In genomic region chr4:62964844-62965496, GRCm38 (mm10) we compare ENCODE assay signal across 9 mouse cellular contexts. TPM values are rescaled to one million over a fixed set of nuclear protein-coding genes. Genes with fewer than 3 reads are reported as not detected.
A peak's percentile ranks its signal among the peaks of the same experiment; 100 is the strongest.
DNase-seq lines count a peak whose midpoint lies in the region; ATAC-seq lines count a peak whose summit lies in the region.
"Had no signal": no experiment of that assay in that cellular context is flagged by ENCODE, and none has a peak within 500 bp of the region (broad histone marks: within the 10 kb centered on the region; RNA-seq: fewer than 3 reads in every experiment).

No protein-coding gene starts in this region.

- peak overlapping the region; percentile 99 for H3K9ac ChIP-seq in intestine, embryonic 16.5 days (ENCODE audit: low read depth, low read length)
- H3K9ac ChIP-seq in neural tube, embryonic 11.5 days (ENCODE audit: low read length) = peak overlapping the region; percentile 100

- under 1% methylated on average over 48 of the region's 52 CpGs for WGBS in intestine, embryonic 16.5 days
- 3% methylated on average over 22 of the region's 52 CpGs for WGBS in neural tube, embryonic 11.5 days

- H3K4me2 ChIP-seq in intestine, embryonic 16.5 days (ENCODE audit: low read depth, low read length) = peak overlapping the region; percentile 83
- peak overlapping the region; percentile 57 for H3K4me2 ChIP-seq in neural tube, embryonic 11.5 days (ENCODE audit: low read depth)

- ATAC-seq in intestine, embryonic 16.5 days = peak; percentile 67
- peak; percentile 49 for ATAC-seq in neural tube, embryonic 11.5 days (ENCODE audit: insufficient read depth, low FRiP score, low TSS enrichment)
- ATAC-seq in megakaryocyte-erythroid progenitor cell, adult 5-6 weeks (replicated peaks; ENCODE audit: low FRiP score, low TSS enrichment, poor library complexity, severe bottlenecking) = no peak

- H3K4me1 ChIP-seq in intestine, embryonic 16.5 days (ENCODE audit: control insufficient read depth, insufficient read depth, low read length) = peaks cover 7% of the 10 kb centered on the region
- peaks cover 2% of the 10 kb centered on the region; the same call in 1 of the 2 replicates for H3K4me1 ChIP-seq in neural tube, embryonic 11.5 days (ENCODE audit: control insufficient read depth, insufficient read depth, low read length)

- H3K27ac ChIP-seq in intestine, embryonic 16.5 days (ENCODE audit: low read length) = peak overlapping the region; percentile 83
- H3K27ac ChIP-seq in neural tube, embryonic 11.5 days (ENCODE audit: low read depth, low read length) = peak overlapping the region; percentile 95

- H3K27me3 ChIP-seq in intestine, embryonic 16.5 days (replicated peaks; ENCODE audit: control insufficient read depth, insufficient read depth, low read length) = no peaks in the 10 kb centered on the region
- no peaks in the 10 kb centered on the region for H3K27me3 ChIP-seq in neural tube, embryonic 11.5 days (ENCODE audit: control insufficient read depth, insufficient read depth, low read length)

- no peaks in the 10 kb centered on the region for H3K36me3 ChIP-seq in intestine, embryonic 16.5 days (ENCODE audit: control insufficient read depth, insufficient read depth, low read length)
- H3K36me3 ChIP-seq in neural tube, embryonic 11.5 days (ENCODE audit: control insufficient read depth, insufficient read depth, low read length) = no peaks in the 10 kb centered on the region

- H3K4me3 ChIP-seq in intestine, embryonic 16.5 days (ENCODE audit: low read length) = peak overlapping the region; percentile 91
- H3K4me3 ChIP-seq in neural tube, embryonic 11.5 days (ENCODE audit: low read depth, low read length) = peak overlapping the region; percentile 95

- no peaks in the 10 kb centered on the region for H3K9me3 ChIP-seq in intestine, embryonic 16.5 days (ENCODE audit: control insufficient read depth, low read length)
- no peaks in the 10 kb centered on the region for H3K9me3 ChIP-seq in neural tube, embryonic 11.5 days (ENCODE audit: control insufficient read depth, low read length)

- peak; percentile 18 for DNase-seq in gastrocnemius, postnatal 10 days
- DNase-seq in gastrocnemius, adult 18-20 months (ENCODE audit: low spot score) = no peak
- DNase-seq in thymus, postnatal 36 days = peak; percentile 9 to 30
- DNase-seq in thymus, adult 18-20 months = no peak
- DNase-seq in neural tube, embryonic 11.5 days (ENCODE audit: low spot score) = peak; percentile 49
- no peak for DNase-seq in T-cell, adult 2 months (ENCODE audit: low spot score)

RNA-seq across cellular contexts. Expression of gene Zfp618, which starts 0.4 kb away (rescaled TPM):
- 1 to 10 TPM; 1.9 to 3.0 TPM for total RNA-seq in gastrocnemius, postnatal 10 days (2021)
- total RNA-seq in gastrocnemius, adult 18-20 months (2021) = under 1 TPM; 0.18 to 0.28 TPM
- polyA plus RNA-seq in intestine, embryonic 16.5 days (2015; fragmentation: Nextera tagmentation; extraction: Ambion mirVana) = 15.0 and 15.3 TPM in 2 replicates
- 43.2 and 54.3 TPM in 2 replicates for polyA plus RNA-seq in neural tube, embryonic 11.5 days (2014; fragmentation: Nextera tagmentation; extraction: Ambion mirVana)
- 1.4 TPM in 1 of 2 replicates, not detected in the other for total RNA-seq in megakaryocyte-erythroid progenitor cell, adult 5-6 weeks (2014; fragmentation: Nextera tagmentation)
- not detected in 2 replicates for total RNA-seq in megakaryocyte-erythroid progenitor cell, adult 5-6 weeks (2017)
- total RNA-seq: CH12.LX had no signal

Comparison
In these comparisons a context has a peak if more than half of its experiments do, and no peak if none do; other contexts are left out.
1. DNase-seq: peak in gastrocnemius, postnatal 10 days (single experiment), thymus, postnatal 36 days (2 of 2) and neural tube, embryonic 11.5 days (single experiment); none in gastrocnemius, adult 18-20 months (single experiment), thymus, adult 18-20 months (0 of 2) and T-cell, adult 2 months (single experiment).